Mouse (Mus musculus): Measurements from ENCODE around the gene Galnt17. TPM values are rescaled to one million over a fixed set of nuclear protein-coding genes. Genes with fewer than 3 reads are reported as not detected.

The Galnt17 gene
- polyA plus RNA-seq, 2 experiments, result 3.4 to 5.9 TPM

GRCm38 (mm10) chr5:131094771-131095170, 213.5 kb downstream of the Galnt17 start:
- ATAC-seq (ENCODE audit: low FRiP score, low read depth) (no peak), DNase-seq (ENCODE audit: low spot score) (no peak)
- H3K27me3 ChIP-seq (ENCODE audit: control insufficient read depth, insufficient read depth, low read length), result no peaks in the 10 kb centered on the region
- no peaks in the 10 kb centered on the region for H3K4me1 ChIP-seq (ENCODE audit: control insufficient read depth, insufficient read depth, low read length)
- 0 out of 2 replicates have a peak, but pooled peaks cover 5% of the 10 kb centered on the region for H3K9me3 ChIP-seq (ENCODE audit: control insufficient read depth, low read length)
- H3K4me2 ChIP-seq (replicated peaks; ENCODE audit: low read depth, low read length, severe bottlenecking), result no peak overlapping the region
- no peak overlapping the region for H3K4me3 ChIP-seq (replicated peaks; ENCODE audit: low read length)
- no peak for TF ChIP-seq POLR2A (IDR thresholded peaks at IDR 0.05; ENCODE audit: borderline replicate concordance, extremely low read depth, insufficient read depth, insufficient read length)
- no peak overlapping the region for H3K27ac ChIP-seq (replicated peaks; ENCODE audit: low read depth, low read length)
- no peaks in the 10 kb centered on the region for H3K36me3 ChIP-seq (ENCODE audit: control insufficient read depth, insufficient read depth, low read length)
- H3K9ac ChIP-seq (ENCODE audit: low read depth, low read length, severe bottlenecking), result no peak overlapping the region
- WGBS, result 63% methylated on average over 1 of the region's 1 CpGs

- H3K27ac ChIP-seq (replicated peaks; ENCODE audit: low read depth, low read length), result no peak overlapping the region
These were observed 214.2 kb downstream of the Galnt17 start for GRCm38 (mm10) chr5:131094138-131094537.

GRCm38 (mm10) chr5:131089876-131090275, 218.4 kb downstream of the Galnt17 start:
- Histone ChIP-seq H3K4me2 (replicated peaks; ENCODE audit: low read depth, low read length, severe bottlenecking) (no peak overlapping the region), H3K27me3 (ENCODE audit: control insufficient read depth, insufficient read depth, low read length) (no peaks in the 10 kb centered on the region), H3K9ac (ENCODE audit: low read depth, low read length, severe bottlenecking) (no peak overlapping the region), H3K9me3 (ENCODE audit: control insufficient read depth, low read length) (no peaks in the 10 kb centered on the region), H3K36me3 (ENCODE audit: control insufficient read depth, insufficient read depth, low read length) (no peaks in the 10 kb centered on the region), H3K4me3 (replicated peaks; ENCODE audit: low read length) (no peak overlapping the region), H3K27ac (replicated peaks; ENCODE audit: low read depth, low read length) (no peak overlapping the region), H3K4me1 (ENCODE audit: control insufficient read depth, insufficient read depth, low read length) (0 out of 2 replicates have a peak, but pooled peaks cover 4% of the 10 kb centered on the region)
- ATAC-seq (ENCODE audit: low FRiP score, low read depth) (peak; percentile 85), DNase-seq (ENCODE audit: low spot score) (peak; percentile 11)
- 24% methylated on average over 8 of the region's 8 CpGs for WGBS
- no peak for TF ChIP-seq POLR2A (IDR thresholded peaks at IDR 0.05; ENCODE audit: borderline replicate concordance, extremely low read depth, insufficient read depth, insufficient read length)

More at GRCm38 (mm10) chr5:131094138-131094537, 214.2 kb downstream of the Galnt17 start:
- Histone ChIP-seq H3K9ac (ENCODE audit: low read depth, low read length, severe bottlenecking) (no peak overlapping the region), H3K27me3 (ENCODE audit: control insufficient read depth, insufficient read depth, low read length) (no peaks in the 10 kb centered on the region), H3K36me3 (ENCODE audit: control insufficient read depth, insufficient read depth, low read length) (no peaks in the 10 kb centered on the region), H3K4me3 (replicated peaks; ENCODE audit: low read length) (no peak overlapping the region), H3K4me1 (ENCODE audit: control insufficient read depth, insufficient read depth, low read length) (0 out of 2 replicates have a peak, but pooled peaks cover 2% of the 10 kb centered on the region), H3K4me2 (replicated peaks; ENCODE audit: low read depth, low read length, severe bottlenecking) (no peak overlapping the region), H3K9me3 (ENCODE audit: control insufficient read depth, low read length) (0 out of 2 replicates have a peak, but pooled peaks cover 5% of the 10 kb centered on the region)
- DNase-seq (ENCODE audit: low spot score) (no peak), ATAC-seq (ENCODE audit: low FRiP score, low read depth) (no peak)
- WGBS, result 65% methylated on average over 6 of the region's 6 CpGs
- no peak for TF ChIP-seq POLR2A (IDR thresholded peaks at IDR 0.05; ENCODE audit: borderline replicate concordance, extremely low read depth, insufficient read depth, insufficient read length)

GRCm38 (mm10) chr5:131088866-131089265, 219.4 kb downstream of the Galnt17 start:
- H3K9me3 ChIP-seq (ENCODE audit: control insufficient read depth, low read length), result no peaks in the 10 kb centered on the region
- H3K9ac ChIP-seq (ENCODE audit: low read depth, low read length, severe bottlenecking), result no peak overlapping the region
- H3K4me2 ChIP-seq (replicated peaks; ENCODE audit: low read depth, low read length, severe bottlenecking), result no peak overlapping the region
- H3K36me3 ChIP-seq (ENCODE audit: control insufficient read depth, insufficient read depth, low read length), result no peaks in the 10 kb centered on the region
- ATAC-seq (ENCODE audit: low FRiP score, low read depth) (peak; percentile 43; the same call in 1 of the 2 replicates), DNase-seq (ENCODE audit: low spot score) (peak; percentile 54)
- no peaks in the 10 kb centered on the region for H3K27me3 ChIP-seq (ENCODE audit: control insufficient read depth, insufficient read depth, low read length)
- 42% methylated on average over 11 of the region's 11 CpGs for WGBS
- H3K27ac ChIP-seq (replicated peaks; ENCODE audit: low read depth, low read length), result no peak overlapping the region
- 0 out of 2 replicates have a peak, but pooled peaks cover 5% of the 10 kb centered on the region for H3K4me1 ChIP-seq (ENCODE audit: control insufficient read depth, insufficient read depth, low read length)
- no peak overlapping the region for H3K4me3 ChIP-seq (replicated peaks; ENCODE audit: low read length)
- no peak for TF ChIP-seq POLR2A (IDR thresholded peaks at IDR 0.05; ENCODE audit: borderline replicate concordance, extremely low read depth, insufficient read depth, insufficient read length)

- Histone ChIP-seq H3K36me3 (ENCODE audit: control insufficient read depth, insufficient read depth, low read length) (no peaks in the 10 kb centered on the region), H3K4me2 (replicated peaks; ENCODE audit: low read depth, low read length, severe bottlenecking) (no peak overlapping the region; the same call in 1 of the 2 replicates), H3K9me3 (ENCODE audit: control insufficient read depth, low read length) (no peaks in the 10 kb centered on the region), H3K9ac (ENCODE audit: low read depth, low read length, severe bottlenecking) (no peak overlapping the region), H3K27ac (replicated peaks; ENCODE audit: low read depth, low read length) (peak overlapping the region; percentile 5; the same call in 1 of the 2 replicates), H3K27me3 (ENCODE audit: control insufficient read depth, insufficient read depth, low read length) (no peaks in the 10 kb centered on the region), H3K4me1 (ENCODE audit: control insufficient read depth, insufficient read depth, low read length) (peaks cover 11% of the 10 kb centered on the region), H3K4me3 (replicated peaks; ENCODE audit: low read length) (no peak overlapping the region)
- no peak for TF ChIP-seq POLR2A (IDR thresholded peaks at IDR 0.05; ENCODE audit: borderline replicate concordance, extremely low read depth, insufficient read depth, insufficient read length)
- ATAC-seq (ENCODE audit: low FRiP score, low read depth), result peak; percentile 74
- WGBS, result 27% methylated on average over 14 of the region's 14 CpGs
- peak; percentile 81 for DNase-seq (ENCODE audit: low spot score)
These were observed 225.1 kb downstream of the Galnt17 start for GRCm38 (mm10) chr5:131083072-131083657.
